Mouse (Mus musculus) kidney, postnatal 0 days (tissue): ENCODE measurements around the gene March8. TPM values are rescaled to one million over a fixed set of nuclear protein-coding genes. Genes with fewer than 3 reads are reported as not detected.

Experiments
- ATAC-seq: fragments of 200-750 bp; cut with Nextera tagmentation; replicated peaks from 2 replicates; pipeline ENCODE4 v1.8.0; 2017; ENCODE audit warnings: low read depth, moderate number of reproducible peaks, moderate TSS enrichment, moderate library complexity; ENCODE audit not compliant: low FRiP score
- DNase-seq: peaks from one replicate; pipeline ENCODE4 v3.0.0-alpha.2; 2016; ENCODE audit warnings: low spot score
- H3K27ac ChIP-seq: fragments of 300-500 bp; sonication (generic); 2 replicates; pipeline ENCODE4 v1.5.1; 2014; ENCODE audit warnings: mild to moderate bottlenecking
- H3K27me3 ChIP-seq: fragments of 300-500 bp; sonication (generic); 2 replicates; pipeline ENCODE4 v1.6.1; 2014; ENCODE audit warnings: low read length, mixed read lengths; ENCODE audit not compliant: insufficient read depth
- H3K36me3 ChIP-seq: fragments of 300-500 bp; sonication (generic); 2 replicates; pipeline ENCODE4 v1.6.1; 2014; ENCODE audit warnings: low read length, mixed read lengths; ENCODE audit not compliant: insufficient read depth
- H3K4me1 ChIP-seq: fragments of 300-500 bp; sonication (generic); replicated peaks from 2 replicates; pipeline ENCODE4 v1.6.1; 2014; ENCODE audit warnings: antibody characterized with exemption, low read length, mixed read lengths; ENCODE audit not compliant: insufficient read depth
- H3K4me2 ChIP-seq: fragments of 300-500 bp; sonication (generic); 2 replicates; pipeline ENCODE4 v1.6.1; 2014; ENCODE audit warnings: mild to moderate bottlenecking, low read length, moderate library complexity, mixed read lengths
- H3K4me3 ChIP-seq: fragments of 300-500 bp; sonication (generic); replicated peaks from 2 replicates; pipeline ENCODE4 v1.5.1; 2014; ENCODE audit warnings: low read depth, low read length
- H3K9ac ChIP-seq: fragments of 300-500 bp; sonication (generic); 2 replicates; pipeline ENCODE4 v1.6.1; 2014; ENCODE audit warnings: low read depth, low read length
- H3K9me3 ChIP-seq: fragments of 300-500 bp; sonication (generic); replicated peaks from 2 replicates; pipeline ENCODE4 v1.6.1; 2016; ENCODE audit warnings: low read length, inconsistent platforms, mixed read lengths
- CTCF ChIP-seq: IDR thresholded peaks from 2 replicates; pipeline ENCODE4 v1.5.1; 2016; ENCODE audit warnings: antibody characterized with exemption, low read depth, mild to moderate bottlenecking, moderate library complexity
- WGBS: fragments of 180-500 bp; shearing (Covaris S2); extraction: QIAGEN DNeasy Blood & Tissue Kit; methylation state at CpG from one replicate; pipeline ENCODE4 v1.1.7; 2014; 5-methylcytosine and 5-hydroxymethylcytosine counted together
- polyA plus RNA-seq: library from polyadenylated mRNA; unstranded; fragments of >200 nt; fragmentation: Nextera tagmentation; extraction: Ambion mirVana; gene quantifications from 2 replicates; pipeline ENCODE4 v1.2.1, GENCODE M21; 2015

Gene March8
- polyA plus RNA-seq, 1 experiment from 2014 or later = 36.3 TPM

- 85% methylated on average over 4 of the region's 4 CpGs for WGBS
- TF ChIP-seq CTCF = no peak
- Histone ChIP-seq H3K36me3 (peaks cover 3% of the 10 kb centered on the region; the same call in 1 of the 2 replicates), H3K4me2 (no peak overlapping the region), H3K27ac (no peak overlapping the region), H3K9ac (no peak overlapping the region), H3K4me3 (no peak overlapping the region), H3K4me1 (no peaks in the 10 kb centered on the region), H3K27me3 (no peaks in the 10 kb centered on the region), H3K9me3 (no peaks in the 10 kb centered on the region)
- no peak for DNase-seq
- ATAC-seq = no peak
These were observed 69.4 kb downstream of the March8 start for GRCm38 (mm10) chr6:116407216-116407615.

GRCm38 (mm10) chr6:116407956-116408657 is 70.3 kb downstream of the March8 start:
- 84% methylated on average over 6 of the region's 6 CpGs for WGBS
- no peak for DNase-seq
- Histone ChIP-seq H3K27ac (no peak overlapping the region), H3K4me2 (no peak overlapping the region), H3K27me3 (no peaks in the 10 kb centered on the region), H3K4me1 (no peaks in the 10 kb centered on the region), H3K9ac (no peak overlapping the region), H3K4me3 (no peak overlapping the region), H3K36me3 (peaks cover 3% of the 10 kb centered on the region; the same call in 1 of the 2 replicates), H3K9me3 (no peaks in the 10 kb centered on the region)
- ATAC-seq = no peak
- no peak for TF ChIP-seq CTCF

GRCm38 (mm10) chr6:116410436-116410835 is 72.6 kb downstream of the March8 start:
- Histone ChIP-seq H3K4me1 (no peaks in the 10 kb centered on the region), H3K9ac (no peak overlapping the region), H3K27ac (no peak overlapping the region), H3K4me2 (no peak overlapping the region), H3K4me3 (no peak overlapping the region), H3K36me3 (no peaks in the 10 kb centered on the region; the same call in 1 of the 2 replicates), H3K27me3 (no peaks in the 10 kb centered on the region), H3K9me3 (no peaks in the 10 kb centered on the region)
- 95% methylated on average over 10 of the region's 10 CpGs for WGBS
- ATAC-seq (no peak), DNase-seq (no peak)
- no peak for TF ChIP-seq CTCF

GRCm38 (mm10) chr6:116411716-116412115 is 73.9 kb downstream of the March8 start:
- no peaks in the 10 kb centered on the region for H3K4me1 ChIP-seq
- H3K4me2 ChIP-seq = no peak overlapping the region
- WGBS = 81% methylated on average over 3 of the region's 3 CpGs
- DNase-seq (no peak), ATAC-seq (no peak)
- TF ChIP-seq CTCF = no peak
- no peaks in the 10 kb centered on the region for H3K27me3 ChIP-seq
- no peak overlapping the region for H3K27ac ChIP-seq
- no peak overlapping the region for H3K4me3 ChIP-seq
- H3K36me3 ChIP-seq = no peaks in the 10 kb centered on the region; the same call in 1 of the 2 replicates
- no peaks in the 10 kb centered on the region for H3K9me3 ChIP-seq
- H3K9ac ChIP-seq = no peak overlapping the region

- H3K4me1 ChIP-seq = no peaks in the 10 kb centered on the region
- ATAC-seq (no peak), DNase-seq (no peak)
- no peak overlapping the region for H3K4me3 ChIP-seq
- whole genome bisulfite sequencing = 91% methylated on average over 13 of the region's 14 CpGs
- no peak for TF ChIP-seq CTCF
- H3K4me2 ChIP-seq = no peak overlapping the region
- H3K9me3 ChIP-seq = no peaks in the 10 kb centered on the region
- H3K27me3 ChIP-seq = no peaks in the 10 kb centered on the region
- H3K9ac ChIP-seq = no peak overlapping the region
- no peaks in the 10 kb centered on the region for H3K36me3 ChIP-seq
- no peak overlapping the region for H3K27ac ChIP-seq
These were observed 74.9 kb downstream of the March8 start for GRCm38 (mm10) chr6:116412546-116413325.

- TF ChIP-seq CTCF = no peak
- Histone ChIP-seq H3K4me1 (no peaks in the 10 kb centered on the region), H3K27me3 (no peaks in the 10 kb centered on the region), H3K9me3 (no peaks in the 10 kb centered on the region), H3K9ac (no peak overlapping the region), H3K36me3 (no peaks in the 10 kb centered on the region), H3K4me3 (no peak overlapping the region), H3K4me2 (no peak overlapping the region), H3K27ac (no peak overlapping the region)
- DNase-seq = peak; percentile 7
- ATAC-seq = no peak
- 66% methylated on average over 12 of the region's 12 CpGs for WGBS
These were observed 77.4 kb downstream of the March8 start for GRCm38 (mm10) chr6:116415126-116415676.
